Mouse (Mus musculus): Measurements from ENCODE around the gene Smpd4.

GRCm38 (mm10) chr16:17643437-17643990, 24.4 kb downstream of the Smpd4 start:
- TF ChIP-seq CTCF (IDR thresholded peaks at IDR 0.05; ENCODE audit: insufficient read depth, low read length), result no peak
- no peak for TF ChIP-seq POLR2A (IDR thresholded peaks at IDR 0.05; ENCODE audit: borderline replicate concordance, extremely low read depth, low read depth, low read length)
